Mouse (Mus musculus): Measurements from ENCODE around the gene Cyp26a1.

Cyp26a1 gene

DNA sequence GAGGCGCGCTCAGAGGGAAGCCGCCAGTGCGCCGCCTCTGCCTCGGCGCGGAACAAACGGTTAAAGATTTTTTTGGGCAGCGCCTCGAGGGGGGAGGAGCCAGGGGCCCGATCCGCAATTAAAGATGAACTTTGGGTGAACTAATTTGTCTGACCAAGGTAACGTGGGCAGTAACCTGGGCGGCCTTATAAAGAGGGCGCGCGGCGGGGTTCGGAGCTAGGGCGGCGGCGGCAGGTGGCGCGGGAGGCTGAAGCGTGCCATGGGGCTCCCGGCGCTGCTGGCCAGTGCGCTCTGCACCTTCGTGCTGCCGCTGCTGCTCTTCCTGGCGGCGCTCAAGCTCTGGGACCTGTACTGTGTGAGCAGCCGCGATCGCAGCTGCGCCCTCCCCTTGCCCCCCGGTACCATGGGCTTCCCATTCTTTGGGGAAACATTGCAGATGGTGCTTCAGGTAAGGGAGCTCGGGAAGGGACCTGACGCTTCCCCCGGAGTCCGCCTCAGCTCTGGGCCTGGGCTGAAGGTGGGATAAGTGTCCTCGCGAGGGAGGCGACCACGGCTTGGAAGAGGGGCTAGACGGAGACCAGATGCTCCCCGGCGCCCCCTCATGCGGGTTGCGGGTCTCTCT is at the start of gene Cyp26a1:
Cyp26a1 (plus strand) TSS at position 148 of the 622 bp plus-strand sequence.
- no peak for DNase-seq (ENCODE audit: low spot score)

DNA sequence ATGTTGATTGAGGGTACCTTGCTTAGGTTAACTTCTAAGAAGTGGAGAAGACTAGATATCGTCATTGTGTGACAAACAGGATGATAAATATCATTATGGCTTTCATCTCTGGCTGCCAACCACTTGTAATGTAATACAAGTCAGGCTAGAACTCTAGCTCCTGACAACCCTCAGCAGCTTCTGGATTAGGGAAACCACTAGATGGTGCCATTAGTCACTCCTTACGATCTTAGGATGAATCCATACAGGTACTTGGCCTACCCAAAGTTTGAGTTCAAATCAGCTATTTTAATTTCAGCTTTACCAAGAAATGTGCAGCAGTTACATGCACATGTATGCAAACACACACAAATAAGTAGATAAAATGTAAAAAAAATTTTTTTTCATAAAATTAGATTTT is 49.6 kb upstream of the Cyp26a1 start:
- no peak for DNase-seq (ENCODE audit: low spot score)

DNA sequence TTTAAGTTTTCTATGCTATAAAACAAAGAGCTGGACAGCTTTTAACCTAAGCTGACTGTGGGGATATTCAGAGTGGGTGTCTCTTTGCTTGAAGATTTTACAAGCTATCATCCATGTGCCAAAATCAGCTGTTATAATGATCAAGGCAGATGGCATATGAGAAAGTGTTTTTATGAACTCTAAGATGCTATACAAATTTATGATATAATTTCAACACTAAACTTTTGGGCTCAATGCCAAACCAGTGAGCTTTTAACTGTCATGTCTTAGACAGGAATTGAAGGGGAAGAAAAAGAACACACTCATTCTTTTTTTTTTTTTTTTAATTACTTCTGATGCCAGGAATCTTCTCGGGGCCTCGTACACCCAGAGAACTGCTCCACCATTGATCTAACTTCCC is 47.1 kb upstream of the Cyp26a1 start:
- DNase-seq (ENCODE audit: low spot score), result no peak

DNA sequence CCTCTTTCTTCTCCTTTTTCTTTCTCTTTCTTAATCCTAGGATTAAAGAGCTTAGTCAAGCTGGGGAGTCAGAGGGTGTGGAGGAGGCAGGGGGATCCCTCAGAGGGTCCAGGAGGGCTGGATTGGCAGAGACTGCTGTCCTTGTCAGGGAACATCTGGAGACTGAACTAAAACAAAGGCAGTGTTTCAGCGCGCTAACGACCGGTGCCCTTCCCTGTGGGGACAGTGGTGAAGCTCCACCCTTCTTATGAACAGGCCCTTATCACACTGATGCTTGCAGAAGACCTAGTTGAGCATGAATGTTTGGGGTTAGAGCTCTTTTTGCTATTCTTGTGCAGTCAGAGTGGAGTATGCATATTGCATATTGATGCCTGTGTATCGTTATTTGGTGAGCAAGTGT is 43.6 kb upstream of the Cyp26a1 start:
- no peak for DNase-seq (ENCODE audit: low spot score)

DNA sequence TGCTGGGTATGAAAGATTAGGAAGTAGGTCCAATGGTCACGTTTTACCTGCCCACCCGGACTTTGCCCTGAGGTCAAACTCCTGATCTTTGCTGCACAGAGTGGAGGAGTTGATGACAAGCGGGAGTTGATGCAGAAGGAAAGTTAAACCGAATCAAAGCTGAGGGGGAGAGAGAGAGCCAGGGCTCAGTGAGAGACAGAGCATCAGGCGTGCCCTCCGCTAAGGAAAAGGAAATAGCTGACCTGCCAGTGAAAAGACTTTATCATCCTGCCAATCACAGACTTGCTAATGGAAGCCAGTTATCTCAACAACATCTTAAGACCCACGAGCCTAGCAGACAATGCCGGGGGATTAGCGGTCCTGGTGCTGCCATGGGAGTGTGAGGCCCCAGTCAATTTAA is 41.2 kb upstream of the Cyp26a1 start:
- no peak for DNase-seq (ENCODE audit: low spot score)

DNA sequence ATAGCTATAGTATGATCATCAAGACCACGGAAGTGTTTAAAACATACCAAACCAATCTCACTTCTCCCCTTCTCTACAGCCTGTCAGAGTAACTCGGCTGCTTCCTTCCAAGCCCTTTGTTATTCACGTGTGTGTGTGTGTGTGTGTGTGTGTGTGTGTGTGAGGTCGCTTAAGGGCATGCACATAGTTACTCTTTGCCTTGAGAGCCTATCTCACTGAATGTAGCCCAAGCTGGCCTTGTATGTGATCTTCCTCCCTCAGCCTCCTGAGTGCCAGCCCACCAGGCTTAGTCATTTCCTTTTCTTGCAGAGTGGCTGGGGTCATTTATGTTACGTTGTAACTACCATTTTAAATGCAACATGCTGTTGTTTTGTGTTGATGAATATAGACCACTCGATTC is 32.3 kb upstream of the Cyp26a1 start:
- no peak for DNase-seq (ENCODE audit: low spot score)

DNA sequence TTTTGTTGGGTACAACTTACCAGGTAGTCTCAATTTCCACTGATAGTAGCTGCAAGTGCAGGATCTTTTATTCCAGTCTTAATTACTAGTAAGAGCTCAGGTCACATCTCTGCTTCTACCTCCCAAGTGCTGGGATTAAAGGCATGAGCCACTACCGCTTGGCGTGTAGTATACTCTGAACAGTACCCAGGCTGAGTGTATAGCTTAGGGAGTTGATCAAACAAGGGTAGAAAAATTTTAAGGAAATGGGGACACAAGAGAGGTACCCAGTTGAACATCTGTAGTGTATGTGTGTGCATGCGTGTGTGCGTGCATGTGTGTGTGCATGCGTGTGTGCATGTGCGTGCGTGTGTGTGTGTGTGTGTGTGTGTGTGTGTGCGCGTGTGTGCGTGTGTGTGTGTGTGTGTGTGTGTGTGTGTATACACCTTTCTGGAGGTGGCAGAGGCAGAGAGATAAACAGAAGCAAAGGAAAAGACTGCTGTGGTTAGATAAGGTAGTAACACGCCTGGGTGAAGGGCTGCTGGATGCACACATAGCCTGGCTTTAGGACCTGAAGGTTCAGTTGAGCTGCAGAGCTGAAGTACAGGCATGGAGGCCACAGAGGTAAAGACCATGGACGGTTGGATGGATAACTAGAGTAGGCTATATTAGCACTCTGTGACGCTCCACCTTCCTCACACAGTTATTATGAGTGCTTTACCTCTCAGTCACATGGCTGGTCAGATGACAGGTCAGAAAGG is 29.6 kb upstream of the Cyp26a1 start:
- no peak for DNase-seq (ENCODE audit: low spot score)

DNA sequence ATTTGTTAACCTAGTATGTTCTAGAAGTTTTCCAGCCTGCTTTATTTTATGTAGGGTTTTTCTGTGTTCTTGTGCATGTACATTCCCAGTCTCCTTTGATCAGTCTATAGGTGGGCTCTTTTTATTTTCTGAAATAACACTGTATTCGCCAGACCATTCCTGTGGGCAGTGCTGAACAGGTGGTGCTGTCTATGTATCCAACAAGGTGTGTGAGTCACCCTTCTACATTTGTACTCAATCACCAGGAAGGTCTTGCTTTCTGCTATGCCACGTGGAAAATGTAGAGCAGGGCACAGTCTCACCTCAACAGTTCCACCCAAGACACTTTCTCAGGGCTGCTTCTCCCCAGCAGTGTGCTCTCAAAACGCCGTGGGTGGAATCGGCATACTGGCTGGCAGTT is 28.9 kb upstream of the Cyp26a1 start:
- no peak for DNase-seq (ENCODE audit: low spot score)

DNA sequence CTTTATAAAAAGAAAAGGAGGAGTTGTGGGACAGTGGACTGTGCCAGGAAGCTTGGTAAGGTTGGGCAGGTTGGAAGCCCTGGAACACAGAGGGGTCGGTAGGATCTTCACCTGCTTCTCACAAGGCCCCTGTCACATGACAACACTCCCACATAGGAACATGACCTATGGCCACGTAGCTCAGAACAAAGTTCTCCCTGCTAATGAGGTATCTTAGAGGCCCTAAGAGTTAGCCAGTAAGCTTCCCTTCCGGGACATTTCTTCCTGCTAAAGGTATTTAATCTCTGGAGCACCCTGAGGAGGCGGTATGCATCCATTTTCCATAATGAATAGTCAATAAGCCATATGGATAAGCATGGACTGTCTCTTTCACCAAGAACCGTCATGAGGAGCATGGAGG is 28.1 kb upstream of the Cyp26a1 start:
- DNase-seq (ENCODE audit: low spot score), result no peak

DNA sequence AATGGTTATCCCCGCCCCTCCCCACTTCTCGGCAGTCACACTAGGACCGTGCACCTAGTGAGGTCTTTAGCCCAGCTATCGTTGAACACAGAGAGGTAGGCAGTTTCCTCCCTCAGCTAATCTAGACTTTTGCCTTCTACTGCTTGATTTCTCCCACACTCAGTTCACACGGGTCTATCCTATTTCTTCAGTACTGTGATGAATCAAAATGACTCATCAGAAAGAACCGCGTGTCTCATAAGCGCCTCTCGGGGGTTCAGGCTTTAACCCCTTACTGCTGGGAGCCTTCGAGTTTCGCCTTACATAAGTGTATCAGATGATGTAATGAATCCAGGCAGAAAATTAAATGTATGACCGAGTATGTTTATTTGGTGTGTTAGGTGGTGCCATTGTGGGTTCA is 24.2 kb upstream of the Cyp26a1 start:
- DNase-seq (ENCODE audit: low spot score), result no peak

DNA sequence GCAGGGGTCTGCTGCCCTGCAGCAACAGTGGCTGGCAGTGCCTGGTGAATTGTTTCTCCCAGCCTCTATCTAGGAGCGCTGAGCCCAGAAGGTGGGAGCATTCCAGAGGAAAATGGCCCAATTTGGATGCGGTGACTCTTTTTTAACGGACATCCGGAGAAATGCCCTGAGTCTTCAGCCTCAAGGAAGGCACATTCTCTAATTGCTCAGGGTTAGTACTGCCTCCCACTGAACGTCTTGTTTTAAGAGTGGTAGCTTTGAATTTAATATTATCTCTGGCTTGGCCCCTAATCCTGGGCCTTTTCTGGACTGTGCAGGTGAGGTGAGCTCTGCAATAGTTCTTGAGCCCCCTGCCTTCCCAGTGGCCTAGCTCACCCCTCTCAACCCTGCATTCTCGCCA is 12.3 kb upstream of the Cyp26a1 start, which contains the start of gene Cyp26c1:
Cyp26c1 (plus strand) TSS at position 301 of the 400 bp plus-strand sequence.
- no peak for DNase-seq (ENCODE audit: low spot score)

DNA sequence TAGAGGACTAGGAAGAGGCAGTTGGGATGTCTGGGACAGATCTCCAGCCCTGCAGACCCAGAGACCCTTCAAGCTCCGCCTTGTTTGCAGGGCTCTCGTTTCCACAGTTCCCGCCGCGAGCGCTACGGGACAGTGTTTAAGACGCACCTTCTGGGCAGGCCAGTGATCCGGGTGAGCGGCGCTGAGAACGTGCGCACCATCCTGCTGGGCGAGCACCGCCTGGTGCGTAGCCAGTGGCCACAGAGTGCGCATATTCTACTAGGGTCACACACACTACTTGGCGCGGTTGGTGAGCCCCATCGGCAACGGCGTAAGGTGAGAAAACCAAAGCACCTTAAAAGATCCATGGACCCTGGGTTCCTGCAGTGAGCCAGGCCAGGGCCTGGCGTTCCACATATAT is 11.3 kb upstream of the Cyp26a1 start:
- no peak for DNase-seq (ENCODE audit: low spot score)

DNA sequence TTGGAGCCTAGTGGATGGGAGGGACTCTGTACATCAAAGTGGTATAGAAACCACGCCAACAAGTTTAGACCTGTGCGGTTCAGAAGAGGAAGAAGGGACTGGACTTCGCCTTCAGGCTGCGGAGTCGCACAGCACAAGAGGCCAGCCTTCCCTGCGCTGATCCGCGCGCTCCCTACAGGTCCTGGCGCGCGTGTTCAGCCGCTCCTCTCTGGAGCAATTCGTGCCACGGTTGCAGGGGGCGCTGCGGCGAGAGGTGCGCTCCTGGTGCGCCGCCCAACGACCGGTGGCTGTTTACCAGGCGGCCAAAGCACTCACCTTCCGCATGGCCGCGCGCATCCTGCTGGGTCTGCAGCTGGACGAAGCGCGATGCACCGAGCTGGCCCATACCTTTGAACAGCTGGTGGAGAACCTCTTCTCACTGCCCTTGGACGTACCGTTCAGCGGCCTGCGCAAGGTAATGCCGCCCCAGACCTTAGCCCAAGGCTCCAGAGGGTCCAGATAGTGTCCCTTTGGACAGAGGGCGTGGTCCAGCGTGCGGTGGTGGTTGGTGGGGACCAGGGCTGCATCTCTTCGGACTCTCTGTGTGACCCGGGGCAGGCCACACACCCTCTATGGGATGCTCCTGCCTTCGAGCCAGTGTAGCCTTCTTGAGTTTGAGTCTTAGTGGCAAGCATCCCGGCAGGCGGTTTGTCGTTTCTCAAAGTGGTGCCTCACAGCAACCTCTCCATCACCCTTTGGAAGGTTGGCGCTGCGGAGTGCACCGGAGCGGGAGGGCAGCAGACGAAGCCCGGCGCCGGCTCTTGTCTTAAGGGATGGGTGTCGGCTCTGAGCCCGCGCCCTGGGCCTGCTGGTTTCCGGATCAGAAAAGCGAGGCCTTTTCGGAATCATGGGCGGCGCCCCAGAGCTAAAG is 10.4 kb upstream of the Cyp26a1 start:
- no peak for DNase-seq (ENCODE audit: low spot score)

DNA sequence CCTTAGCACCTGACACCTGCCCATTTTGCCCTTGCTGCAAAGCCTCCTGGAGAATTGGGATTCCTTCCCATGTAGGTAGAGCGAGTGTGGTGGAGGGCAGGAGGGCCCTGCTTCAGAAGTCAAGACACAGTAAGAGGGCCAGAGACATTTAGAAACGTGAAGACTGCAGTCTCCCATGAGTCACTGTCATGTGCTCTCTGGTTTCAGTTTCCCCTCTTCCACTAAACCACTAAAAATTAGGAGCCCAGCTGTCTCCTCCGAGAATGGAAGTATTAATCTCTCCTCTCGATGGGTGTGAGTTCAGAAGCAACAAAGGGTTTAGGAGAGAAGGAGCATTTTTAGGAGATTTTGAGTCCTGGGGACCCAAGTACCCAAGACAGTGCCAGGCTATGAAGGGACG is 8.1 kb upstream of the Cyp26a1 start:
- DNase-seq (ENCODE audit: low spot score), result no peak

DNA sequence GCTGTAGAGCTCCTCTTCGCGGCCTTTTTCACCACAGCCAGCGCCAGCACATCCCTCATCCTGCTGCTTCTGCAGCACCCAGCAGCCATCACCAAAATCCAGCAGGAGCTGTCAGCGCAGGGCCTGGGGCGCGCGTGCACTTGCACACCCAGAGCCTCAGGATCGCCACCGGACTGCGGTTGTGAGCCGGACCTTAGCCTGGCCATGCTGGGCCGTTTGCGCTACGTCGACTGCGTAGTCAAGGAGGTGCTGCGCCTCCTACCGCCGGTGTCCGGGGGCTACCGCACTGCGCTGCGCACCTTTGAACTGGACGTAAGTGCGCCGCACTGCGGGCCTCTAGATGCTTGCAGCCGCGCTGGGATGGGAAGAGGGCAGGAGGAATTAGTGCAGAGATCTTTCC is 6.9 kb upstream of the Cyp26a1 start:
- no peak for DNase-seq (ENCODE audit: low spot score)

DNA sequence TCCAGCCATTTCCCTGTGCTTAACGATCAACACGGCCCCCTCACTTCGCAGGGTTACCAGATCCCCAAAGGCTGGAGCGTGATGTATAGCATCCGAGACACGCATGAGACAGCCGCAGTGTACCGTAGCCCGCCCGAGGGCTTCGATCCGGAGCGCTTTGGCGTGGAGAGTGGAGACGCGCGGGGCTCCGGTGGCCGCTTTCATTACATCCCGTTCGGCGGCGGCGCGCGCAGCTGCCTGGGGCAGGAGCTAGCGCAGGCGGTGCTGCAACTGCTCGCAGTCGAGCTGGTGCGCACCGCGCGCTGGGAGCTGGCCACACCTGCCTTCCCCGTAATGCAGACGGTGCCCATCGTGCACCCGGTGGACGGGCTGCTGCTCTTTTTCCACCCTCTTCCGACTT is 4.7 kb upstream of the Cyp26a1 start:
- no peak for DNase-seq (ENCODE audit: low spot score)

DNA sequence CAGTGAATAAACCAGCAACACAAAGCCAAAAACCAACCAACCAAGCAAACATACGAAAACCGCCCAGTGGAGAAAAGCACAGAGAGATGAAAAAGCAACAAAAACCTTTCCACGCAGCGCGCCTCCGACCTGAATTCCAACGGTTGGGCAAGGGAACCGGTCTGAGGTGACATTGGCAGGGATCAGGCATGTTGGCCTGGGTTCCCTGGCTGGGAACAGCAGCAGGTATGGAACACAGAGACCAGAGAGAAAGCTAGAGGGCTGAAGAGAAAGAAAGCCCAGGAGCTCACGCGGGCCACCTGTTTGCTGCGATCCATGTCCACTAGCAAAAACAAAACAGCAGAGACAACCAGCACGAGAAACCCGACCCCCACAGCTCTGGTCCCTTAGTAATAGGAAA is 2.5 kb upstream of the Cyp26a1 start:
- DNase-seq (ENCODE audit: low spot score), result no peak

DNA sequence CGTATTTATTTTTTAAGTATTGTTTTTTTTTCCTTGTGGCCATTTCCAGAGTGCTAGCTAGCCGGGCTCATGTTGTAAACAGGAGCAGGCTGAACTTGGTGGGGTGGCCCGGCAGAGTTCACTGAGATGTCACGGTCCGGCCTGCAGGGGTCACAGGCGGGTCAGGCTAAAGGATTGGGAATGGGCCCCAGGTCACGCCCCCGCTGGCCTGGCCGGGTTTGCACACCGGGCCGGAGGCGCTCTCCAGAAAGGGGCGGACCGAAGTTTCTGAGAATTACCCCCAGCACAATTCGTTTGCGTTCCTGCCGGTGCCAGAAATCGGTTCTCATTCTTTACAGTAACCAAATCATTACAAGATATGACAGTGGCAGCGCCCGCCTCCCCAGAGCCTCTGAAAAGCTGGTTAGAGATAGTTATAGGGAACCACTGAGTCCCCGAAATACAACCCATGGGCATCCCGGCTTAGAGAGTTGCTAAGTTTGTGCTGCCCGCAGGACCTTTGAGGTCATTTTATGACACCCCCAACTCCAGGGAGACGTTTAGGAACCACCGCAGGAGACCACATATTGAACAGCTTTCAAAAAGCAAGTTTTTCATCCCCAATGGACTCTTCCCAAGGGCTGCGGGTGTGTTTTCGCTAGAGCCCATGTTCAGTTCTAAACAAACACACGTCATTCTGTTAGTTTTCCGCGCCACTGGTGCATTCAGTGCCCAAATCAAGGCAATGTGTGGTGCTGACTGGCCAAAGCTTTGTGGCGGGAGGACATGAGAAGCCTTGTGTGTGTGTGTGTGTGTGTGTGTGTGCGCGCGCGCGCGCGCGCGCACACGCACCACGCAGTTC is 1.6 kb upstream of the Cyp26a1 start:
- DNase-seq (ENCODE audit: low spot score), result no peak

DNA sequence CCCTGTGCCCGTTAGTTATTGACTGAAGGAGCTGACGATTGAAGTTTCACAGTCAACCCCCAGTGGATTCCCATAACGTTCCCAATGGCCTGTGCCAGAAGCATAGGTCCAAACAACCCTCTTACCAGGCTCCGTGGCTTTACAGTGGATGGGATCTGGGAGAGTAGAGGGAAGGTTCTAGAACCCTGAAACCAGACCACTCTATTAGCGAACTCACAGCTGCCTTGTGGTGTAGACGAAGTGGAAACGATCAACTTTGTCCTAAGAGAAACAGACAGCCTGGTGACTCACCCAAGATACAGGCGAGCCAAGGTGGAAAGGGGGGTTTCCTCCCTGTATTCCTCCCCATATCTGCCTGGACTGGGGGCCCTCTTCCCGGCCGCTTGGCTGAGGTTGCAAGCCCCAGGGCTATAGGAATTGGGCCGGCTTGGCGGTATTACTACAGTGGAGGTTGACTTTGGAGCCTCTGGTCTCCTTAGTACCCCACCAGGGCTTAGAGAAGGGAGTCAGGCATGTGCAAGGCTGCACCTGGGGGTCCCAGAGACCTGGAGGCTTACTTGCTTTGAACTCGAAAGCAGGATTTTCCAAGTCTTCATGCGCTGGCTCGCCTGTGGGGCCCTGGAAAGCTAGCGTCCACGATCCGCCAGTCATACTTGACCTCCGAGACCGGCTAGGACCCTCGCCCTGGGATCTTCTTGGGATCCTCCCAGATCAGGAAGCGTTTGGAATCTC is 829 bp upstream of the Cyp26a1 start:
- DNase-seq (ENCODE audit: low spot score), result no peak

DNA sequence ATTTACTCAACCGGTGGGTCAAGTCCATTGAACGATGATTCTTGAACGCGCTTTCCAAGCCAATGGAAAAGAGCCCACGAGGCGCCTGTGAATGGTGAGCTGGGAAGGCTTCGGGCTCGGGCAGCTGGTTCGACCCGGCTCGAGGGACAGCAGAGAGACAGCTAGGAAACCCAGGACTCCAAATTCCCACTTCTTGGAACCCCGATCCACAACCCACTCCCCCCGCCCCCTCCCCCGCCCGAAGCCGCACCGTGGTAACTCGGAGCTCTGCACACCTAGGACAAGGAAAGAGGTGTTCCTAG is 312 bp upstream of the Cyp26a1 start:
- no peak for DNase-seq (ENCODE audit: low spot score)

All from urinary bladder, postnatal 10 days (tissue).